Comparison of ENCODE assay signal across 42 mouse cellular contexts in the genomic region with DNA sequence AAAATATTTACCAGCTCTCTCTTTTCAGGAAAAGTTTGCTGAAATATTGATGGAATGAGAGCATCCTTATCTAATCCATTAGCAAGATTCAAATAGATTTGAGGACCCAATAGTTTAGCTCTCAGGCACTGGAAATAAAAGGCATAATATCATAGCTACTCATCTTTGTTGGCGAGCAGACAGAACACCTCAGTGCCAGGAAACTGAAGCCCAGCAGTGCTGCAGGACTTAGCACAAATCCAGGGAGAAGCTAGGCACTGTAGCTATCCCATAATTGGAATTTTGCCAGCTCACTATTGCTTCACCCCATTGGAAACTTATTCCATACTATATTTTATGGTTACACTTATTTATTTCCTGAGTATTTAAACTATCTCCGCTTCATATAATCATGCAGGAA. TPM values are rescaled to one million over a fixed set of nuclear protein-coding genes. Genes with fewer than 3 reads are reported as not detected.
"Had no signal": no experiment of that assay in that cellular context is flagged by ENCODE, and none has a peak within 500 bp of the region (broad histone marks: within the 10 kb centered on the region; RNA-seq: fewer than 3 reads in every experiment).

No protein-coding gene starts in this region.

- H3K27ac ChIP-seq: heart, embryonic 13.5 days; heart, embryonic 15.5 days; hindbrain, embryonic 10.5 days; hindbrain, embryonic 12.5 days; hindbrain, embryonic 13.5 days; hindbrain, embryonic 14.5 days; hindbrain, embryonic 15.5 days; hindbrain, postnatal 0 days; intestine, embryonic 15.5 days; kidney, embryonic 15.5 days; kidney, postnatal 0 days; layer of hippocampus, adult 2 months; left cerebral cortex, adult 2 months had no signal

- H3K27me3 ChIP-seq: heart, embryonic 12.5 days; heart, embryonic 13.5 days; heart, embryonic 15.5 days; hindbrain, embryonic 12.5 days; hindbrain, embryonic 13.5 days; hindbrain, embryonic 15.5 days; intestine, embryonic 15.5 days; kidney, embryonic 15.5 days had no signal

- H3K4me3 ChIP-seq: heart, embryonic 12.5 days; heart, embryonic 13.5 days; heart, embryonic 15.5 days; hindbrain, embryonic 10.5 days; hindbrain, embryonic 12.5 days; hindbrain, embryonic 13.5 days; hindbrain, embryonic 15.5 days; intestine, embryonic 15.5 days; kidney, embryonic 15.5 days; layer of hippocampus, adult 2 months; left cerebral cortex, adult 2 months had no signal

- H3K9me3 ChIP-seq: heart, embryonic 12.5 days; heart, embryonic 13.5 days; heart, embryonic 15.5 days; hindbrain, embryonic 10.5 days; hindbrain, embryonic 12.5 days; hindbrain, embryonic 13.5 days; hindbrain, embryonic 15.5 days; intestine, embryonic 15.5 days; kidney, embryonic 15.5 days had no signal

- H3K9ac ChIP-seq: heart, embryonic 12.5 days; heart, embryonic 13.5 days; heart, embryonic 15.5 days; hindbrain, embryonic 12.5 days; hindbrain, embryonic 13.5 days; hindbrain, embryonic 14.5 days; hindbrain, embryonic 15.5 days; intestine, embryonic 15.5 days; kidney, embryonic 15.5 days had no signal

- ATAC-seq: hindbrain, embryonic 16.5 days; hindbrain, postnatal 0 days; inflammation-experienced regulatory T-cells, adult 6 months; intestine, embryonic 15.5 days; intestine, embryonic 16.5 days; intestine, postnatal 0 days had no signal

- DNase-seq: heart, postnatal 10 days; heart, postnatal 14 days; heart, postnatal 36 days; heart, postnatal 4 days; kidney, adult 11 months; kidney, adult 18-20 months; kidney, adult 2 months; kidney, adult 8-10 months; kidney, adult 9 months; kidney, postnatal 10 days; kidney, postnatal 14 days; kidney, postnatal 25 days; kidney, postnatal 36 days; kidney, postnatal 4 days; layer of hippocampus, adult 9-11 months; layer of hippocampus, postnatal 36 days had no signal

- H3K36me3 ChIP-seq: heart, embryonic 12.5 days; heart, embryonic 13.5 days; heart, embryonic 15.5 days; hindbrain, embryonic 10.5 days; hindbrain, embryonic 12.5 days; hindbrain, embryonic 13.5 days; hindbrain, embryonic 15.5 days; intestine, embryonic 15.5 days; kidney, embryonic 15.5 days had no signal

- H3K4me1 ChIP-seq: heart, embryonic 12.5 days; heart, embryonic 13.5 days; heart, embryonic 15.5 days; hindbrain, embryonic 10.5 days; hindbrain, embryonic 12.5 days; hindbrain, embryonic 13.5 days; hindbrain, embryonic 15.5 days; intestine, embryonic 15.5 days; kidney, embryonic 15.5 days had no signal

- H3K4me2 ChIP-seq: heart, embryonic 12.5 days; heart, embryonic 13.5 days; heart, embryonic 15.5 days; hindbrain, embryonic 12.5 days; hindbrain, embryonic 13.5 days; hindbrain, embryonic 14.5 days; hindbrain, embryonic 15.5 days; intestine, embryonic 15.5 days; kidney, embryonic 15.5 days had no signal

RNA-seq across cellular contexts. Expression of gene Olfr220, which starts 13.2 kb away (rescaled TPM):
- polyA plus RNA-seq: heart, embryonic 12.5 days; heart, embryonic 13.5 days; heart, embryonic 14.5 days; heart, embryonic 15.5 days; heart, embryonic 16.5 days; heart, postnatal 0 days; hindbrain, embryonic 10.5 days; hindbrain, embryonic 11.5 days; hindbrain, embryonic 12.5 days; hindbrain, embryonic 13.5 days; hindbrain, embryonic 14.5 days; hindbrain, embryonic 15.5 days; hindbrain, embryonic 16.5 days; hindbrain, postnatal 0 days; inflammation-experienced regulatory T-cells, adult 6 months; intestine, embryonic 14.5 days; intestine, embryonic 15.5 days; intestine, embryonic 16.5 days; intestine, postnatal 0 days; kidney, adult 2 months; kidney, embryonic 14.5 days; kidney, embryonic 15.5 days; kidney, embryonic 16.5 days; kidney, postnatal 0 days; large intestine, adult 2 months had no signal

RNA-seq across cellular contexts. Expression of gene Olfr414, which starts 31.2 kb away (rescaled TPM):
- polyA plus RNA-seq: heart, embryonic 12.5 days; heart, embryonic 13.5 days; heart, embryonic 14.5 days; heart, embryonic 15.5 days; heart, embryonic 16.5 days; heart, postnatal 0 days; hindbrain, embryonic 10.5 days; hindbrain, embryonic 11.5 days; hindbrain, embryonic 12.5 days; hindbrain, embryonic 13.5 days; hindbrain, embryonic 14.5 days; hindbrain, embryonic 15.5 days; hindbrain, embryonic 16.5 days; hindbrain, postnatal 0 days; inflammation-experienced regulatory T-cells, adult 6 months; intestine, embryonic 14.5 days; intestine, embryonic 15.5 days; intestine, embryonic 16.5 days; intestine, postnatal 0 days; kidney, adult 2 months; kidney, embryonic 14.5 days; kidney, embryonic 15.5 days; kidney, embryonic 16.5 days; kidney, postnatal 0 days; large intestine, adult 2 months had no signal

RNA-seq across cellular contexts. Expression of gene Fmn2, which starts 46.5 kb away (rescaled TPM):
- polyA plus RNA-seq: inflammation-experienced regulatory T-cells, adult 6 months had no signal
